Mouse (Mus musculus) erythroblast, embryonic 14.5 days (primary cell): ENCODE data around the gene Katna1.

Experiments
- GATA1 ChIP-seq: IDR thresholded peaks from 2 replicates; pipeline ENCODE4 v1.6.1; 2012; ENCODE audit warnings: low read length, inconsistent platforms, mixed read lengths
- TAL1 ChIP-seq: IDR thresholded peaks from 3 replicates; pipeline ENCODE4 v1.6.1; 2012; ENCODE audit warnings: low read length, inconsistent platforms, mixed read lengths

DNA sequence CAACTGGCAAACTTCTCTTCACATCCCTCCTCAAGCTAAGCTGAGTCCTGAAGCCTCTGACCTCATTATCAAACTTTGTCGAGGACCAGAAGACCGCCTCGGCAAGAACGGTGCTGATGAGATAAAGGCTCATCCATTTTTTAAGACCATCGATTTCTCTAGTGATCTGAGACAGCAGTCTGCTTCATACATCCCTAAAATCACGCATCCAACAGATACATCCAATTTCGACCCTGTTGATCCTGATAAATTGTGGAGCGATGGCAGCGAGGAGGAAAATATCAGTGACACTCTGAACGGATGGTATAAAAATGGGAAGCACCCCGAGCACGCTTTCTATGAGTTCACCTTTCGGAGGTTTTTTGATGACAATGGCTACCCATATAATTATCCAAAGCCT lies 13.3 kb upstream of the Katna1 start:
- TF ChIP-seq TAL1, result no peak
- no peak for TF ChIP-seq GATA1
